Mouse (Mus musculus) stomach, postnatal 0 days (tissue): Measurements from ENCODE around the gene Pak7. TPM values are rescaled to one million over a fixed set of nuclear protein-coding genes. Genes with fewer than 3 reads are reported as not detected.
A peak's percentile ranks its signal among the peaks of the same experiment; 100 is the strongest.

ENCODE experiments used
- ATAC-seq: fragments of 200-750 bp; cut with Nextera tagmentation; 2 replicates; pipeline ENCODE4 v1.8.0; 2017; ENCODE audit not compliant: low FRiP score, low TSS enrichment
- DNase-seq: peaks from one replicate; pipeline ENCODE4 v3.0.0-alpha.2; 2016; ENCODE audit warnings: low spot score
- H3K27ac ChIP-seq: fragments of 300-500 bp; sonication (generic); replicated peaks from 2 replicates; pipeline ENCODE4 v1.5.1; 2014; ENCODE audit warnings: mild to moderate bottlenecking, control low read depth
- H3K27me3 ChIP-seq: fragments of 300-500 bp; sonication (generic); 2 replicates; pipeline ENCODE4 v1.6.1; 2014; ENCODE audit warnings: low read length; ENCODE audit not compliant: control insufficient read depth, insufficient read depth
- H3K36me3 ChIP-seq: fragments of 300-500 bp; sonication (generic); 2 replicates; pipeline ENCODE4 v1.6.1; 2014; ENCODE audit warnings: low read length, mixed read lengths; ENCODE audit not compliant: control insufficient read depth, insufficient read depth
- H3K4me1 ChIP-seq: fragments of 300-500 bp; sonication (generic); replicated peaks from 2 replicates; pipeline ENCODE4 v1.6.1; 2014; ENCODE audit warnings: antibody characterized with exemption; ENCODE audit not compliant: control insufficient read depth, insufficient read depth
- H3K4me2 ChIP-seq: fragments of 300-500 bp; sonication (generic); replicated peaks from 2 replicates; pipeline ENCODE4 v1.6.1; 2014; ENCODE audit warnings: low read depth, mild to moderate bottlenecking, control low read depth, moderate library complexity
- H3K4me3 ChIP-seq: fragments of 300-500 bp; sonication (generic); 2 replicates; pipeline ENCODE4 v1.5.1; 2014; ENCODE audit warnings: low read depth, low read length, control low read depth
- H3K9ac ChIP-seq: fragments of 300-500 bp; sonication (generic); 2 replicates; pipeline ENCODE4 v1.6.1; 2014; ENCODE audit warnings: mild to moderate bottlenecking, low read length, control low read depth, mixed read lengths
- H3K9me3 ChIP-seq: fragments of 300-500 bp; sonication (generic); 2 replicates; pipeline ENCODE4 v1.6.1; 2016; ENCODE audit warnings: low read length; ENCODE audit not compliant: control insufficient read depth
- CTCF ChIP-seq: IDR thresholded peaks from 2 replicates; pipeline ENCODE4 v1.5.1; 2016; ENCODE audit warnings: antibody characterized with exemption, low read depth, mild to moderate bottlenecking, moderate library complexity
- EP300 ChIP-seq: optimal IDR thresholded peaks from 2 replicates; pipeline ENCODE3; 2016; ENCODE audit warnings: antibody characterized with exemption
- WGBS: fragments of 180-500 bp; shearing (Covaris S2); extraction: QIAGEN DNeasy Blood & Tissue Kit; methylation state at CpG from one replicate; pipeline ENCODE4 v1.1.7; 2014; 5-methylcytosine and 5-hydroxymethylcytosine counted together
- polyA plus RNA-seq: library from polyadenylated mRNA; unstranded; fragments of >200 nt; fragmentation: Nextera tagmentation; extraction: Ambion mirVana; gene quantifications from 2 replicates; pipeline ENCODE4 v1.2.1, GENCODE M21; 2015

The Pak7 gene
- polyA plus RNA-seq, 1 experiment from 2014 or later = 0.38 TPM

DNA sequence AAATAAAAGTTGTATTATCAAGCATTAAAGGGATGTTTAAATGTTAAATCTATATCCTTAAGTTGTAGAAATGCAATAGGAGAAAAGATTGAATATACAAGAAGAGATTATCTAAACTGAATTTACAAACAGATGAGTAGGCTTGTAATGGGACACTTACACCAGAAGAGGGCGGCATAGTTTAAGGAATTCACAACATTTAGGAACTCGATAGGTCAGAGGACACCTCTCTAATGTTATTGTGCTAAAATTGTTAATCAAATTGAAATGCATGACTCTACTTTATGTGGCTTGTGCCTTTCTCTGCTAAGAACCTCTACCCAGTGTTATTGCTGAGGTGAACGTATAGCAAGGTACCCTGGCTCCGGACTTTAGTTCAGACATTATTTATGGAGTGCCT is 238.2 kb downstream of the Pak7 start:
- Histone ChIP-seq H3K9me3 (no peaks in the 10 kb centered on the region), H3K4me2 (no peak overlapping the region), H3K27ac (no peak overlapping the region), H3K36me3 (no peaks in the 10 kb centered on the region), H3K4me3 (no peak overlapping the region), H3K4me1 (no peaks in the 10 kb centered on the region), H3K9ac (no peak overlapping the region), H3K27me3 (no peaks in the 10 kb centered on the region)
- no peak for ATAC-seq
- TF ChIP-seq CTCF (peak; percentile 74), EP300 (no peak)
- WGBS = 29% methylated on average over 4 of the region's 4 CpGs
- no peak for DNase-seq

DNA sequence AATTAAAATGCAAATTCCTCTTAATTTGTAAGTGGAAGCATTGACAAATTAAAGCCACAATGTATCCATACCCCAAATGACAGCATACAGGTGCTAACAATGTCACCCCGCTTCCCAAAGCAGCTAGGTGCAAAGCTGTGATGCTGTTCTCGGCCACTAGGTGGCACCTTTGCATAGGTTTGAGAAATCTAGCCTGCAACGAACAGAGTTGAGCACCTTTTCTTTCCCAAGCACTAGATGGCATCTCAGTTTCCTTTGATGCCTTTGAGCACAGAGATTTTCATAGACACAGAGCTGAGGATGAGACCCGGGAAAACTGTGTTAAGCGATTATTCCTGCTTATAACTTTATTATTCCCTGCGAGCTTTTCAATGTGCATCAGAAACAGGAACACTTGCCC is 238.8 kb downstream of the Pak7 start:
- no peaks in the 10 kb centered on the region for H3K27me3 ChIP-seq
- peak; percentile 83 for DNase-seq
- no peak overlapping the region for H3K9ac ChIP-seq
- H3K36me3 ChIP-seq = no peaks in the 10 kb centered on the region
- no peak overlapping the region for H3K27ac ChIP-seq
- peak; percentile 47; the same call in 1 of the 2 replicates for ATAC-seq
- H3K4me3 ChIP-seq = no peak overlapping the region
- peak; percentile 98 for TF ChIP-seq CTCF
- TF ChIP-seq EP300 = no peak
- no peaks in the 10 kb centered on the region for H3K9me3 ChIP-seq
- WGBS = 2% methylated on average over 6 of the region's 6 CpGs
- H3K4me1 ChIP-seq = no peaks in the 10 kb centered on the region
- no peak overlapping the region for H3K4me2 ChIP-seq

DNA sequence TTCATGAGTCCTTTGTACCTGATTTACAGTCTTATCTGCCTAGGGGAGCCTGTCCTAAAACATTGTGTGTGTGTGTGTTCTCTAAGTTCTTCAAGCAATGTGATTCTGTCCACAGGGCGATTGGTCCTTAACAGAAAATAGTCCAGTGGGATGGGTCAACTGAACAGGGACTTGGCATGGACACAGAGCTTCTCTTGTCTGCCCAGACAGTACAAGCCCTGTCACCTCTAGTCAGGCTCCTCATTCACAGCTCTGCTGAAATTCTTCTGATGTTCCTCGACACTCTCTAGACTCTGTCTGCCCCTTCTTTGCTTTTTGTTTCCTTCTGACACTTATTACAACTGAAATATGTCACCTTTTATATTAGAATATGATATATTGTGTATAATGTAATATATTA is 247.0 kb downstream of the Pak7 start:
- DNase-seq (no peak), ATAC-seq (no peak)
- 63% methylated on average over 2 of the region's 2 CpGs for WGBS
- H3K4me2 ChIP-seq = no peak overlapping the region
- no peak overlapping the region for H3K4me3 ChIP-seq
- no peaks in the 10 kb centered on the region for H3K36me3 ChIP-seq
- no peaks in the 10 kb centered on the region for H3K4me1 ChIP-seq
- no peaks in the 10 kb centered on the region for H3K9me3 ChIP-seq
- TF ChIP-seq CTCF = no peak
- no peak for TF ChIP-seq EP300
- no peak overlapping the region for H3K27ac ChIP-seq
- H3K9ac ChIP-seq = no peak overlapping the region
- H3K27me3 ChIP-seq = no peaks in the 10 kb centered on the region

DNA sequence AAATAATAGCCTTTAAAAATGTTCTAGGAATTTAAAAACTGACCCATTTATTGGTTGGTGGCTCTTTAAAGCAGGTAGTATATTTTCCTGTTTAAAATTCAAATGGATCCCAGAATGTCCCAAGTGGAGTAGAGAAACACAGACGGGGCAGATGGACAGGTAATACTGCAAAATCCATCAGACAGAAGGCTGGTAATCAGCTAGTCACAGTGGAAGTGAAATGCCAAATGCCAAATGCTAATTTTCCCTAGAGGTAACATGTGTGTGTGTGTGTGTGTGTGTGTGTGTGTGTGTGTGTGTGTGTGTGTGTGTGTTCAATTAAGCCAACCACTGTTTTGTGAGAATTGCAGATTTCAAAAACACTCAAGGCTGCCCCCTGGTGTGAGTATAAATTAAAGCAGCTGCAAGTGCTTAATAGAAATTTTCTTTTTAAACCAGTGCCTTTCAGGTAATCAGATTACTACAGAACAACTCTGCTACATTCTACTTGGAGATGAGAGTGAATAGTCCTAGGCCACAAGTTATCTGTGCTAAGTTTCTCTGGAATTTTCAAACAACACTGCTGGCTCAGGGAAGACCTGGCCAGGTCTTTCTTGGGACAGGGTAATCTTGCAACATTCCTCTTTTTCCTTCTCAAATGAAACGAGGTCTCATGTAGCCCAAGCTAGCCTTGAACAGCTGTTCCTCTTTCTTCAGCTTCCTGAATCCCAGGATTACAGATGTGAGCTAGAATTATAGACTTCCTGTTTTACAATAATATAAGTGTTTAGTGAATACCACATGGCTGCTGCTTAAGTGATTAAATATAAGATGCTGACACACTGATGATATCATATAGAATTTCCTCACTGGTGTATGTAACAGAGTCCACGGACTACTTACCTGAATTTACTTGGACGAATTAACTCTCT is 248.4 kb downstream of the Pak7 start:
- H3K9ac ChIP-seq = no peak overlapping the region
- no peak overlapping the region for H3K4me2 ChIP-seq
- H3K4me3 ChIP-seq = no peak overlapping the region
- WGBS = 42% methylated on average over 4 of the region's 4 CpGs
- no peaks in the 10 kb centered on the region for H3K4me1 ChIP-seq
- no peak overlapping the region for H3K27ac ChIP-seq
- peak; percentile 29 for DNase-seq
- TF ChIP-seq CTCF (peak; percentile 71), EP300 (no peak)
- H3K36me3 ChIP-seq = no peaks in the 10 kb centered on the region
- no peak for ATAC-seq
- H3K27me3 ChIP-seq = no peaks in the 10 kb centered on the region
- no peaks in the 10 kb centered on the region for H3K9me3 ChIP-seq

DNA sequence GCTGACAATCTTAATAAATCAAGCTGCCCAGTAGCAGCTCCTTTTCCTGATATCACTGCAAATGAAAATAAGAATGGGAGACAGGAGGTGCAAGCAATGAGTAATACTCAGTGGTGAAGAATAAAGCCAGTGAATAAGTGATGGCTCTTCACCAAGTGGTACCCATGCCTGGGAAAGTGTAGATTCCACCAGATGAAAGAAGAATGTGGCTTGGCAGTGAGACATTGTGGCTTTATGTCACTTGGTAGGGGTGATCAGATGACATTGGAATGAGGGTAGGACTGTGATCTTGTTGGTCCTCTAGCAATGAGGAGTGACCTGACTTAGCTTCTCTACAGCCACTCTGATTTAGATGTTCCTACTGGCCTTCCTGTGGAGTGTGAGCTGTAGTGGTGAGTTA is 249.3 kb downstream of the Pak7 start:
- Histone ChIP-seq H3K9ac (no peak overlapping the region), H3K9me3 (no peaks in the 10 kb centered on the region), H3K4me3 (no peak overlapping the region), H3K36me3 (no peaks in the 10 kb centered on the region), H3K27ac (no peak overlapping the region), H3K4me1 (no peaks in the 10 kb centered on the region), H3K27me3 (no peaks in the 10 kb centered on the region), H3K4me2 (no peak overlapping the region)
- DNase-seq (no peak), ATAC-seq (no peak)
- TF ChIP-seq EP300 (no peak), CTCF (no peak)

DNA sequence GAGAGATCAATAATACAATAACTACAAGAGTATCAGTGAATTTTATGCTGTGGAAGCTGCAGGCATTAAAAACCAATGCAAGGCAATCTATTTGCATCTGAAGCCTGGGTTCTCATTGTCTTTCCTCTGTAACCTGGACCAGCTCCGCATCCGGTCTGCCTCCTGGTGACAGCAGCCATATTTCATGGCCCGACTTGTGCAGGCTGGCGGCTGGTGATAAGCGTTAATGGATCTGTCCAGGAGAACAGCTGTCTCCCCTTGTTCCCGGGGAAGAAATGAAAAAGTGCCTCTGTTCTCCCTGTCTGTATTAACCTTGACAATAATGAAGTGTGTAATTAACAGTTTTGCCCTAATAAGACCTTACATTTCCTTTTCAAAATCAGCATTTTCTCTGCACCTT is 265.9 kb downstream of the Pak7 start:
- Histone ChIP-seq H3K27me3 (no peaks in the 10 kb centered on the region), H3K4me2 (no peak overlapping the region), H3K4me1 (no peaks in the 10 kb centered on the region), H3K36me3 (no peaks in the 10 kb centered on the region), H3K9ac (no peak overlapping the region), H3K27ac (no peak overlapping the region), H3K9me3 (no peaks in the 10 kb centered on the region), H3K4me3 (no peak overlapping the region)
- DNase-seq = no peak
- WGBS = 19% methylated on average over 6 of the region's 6 CpGs
- no peak for ATAC-seq
- no peak for TF ChIP-seq CTCF
- no peak for TF ChIP-seq EP300
